In the genomic region with DNA sequence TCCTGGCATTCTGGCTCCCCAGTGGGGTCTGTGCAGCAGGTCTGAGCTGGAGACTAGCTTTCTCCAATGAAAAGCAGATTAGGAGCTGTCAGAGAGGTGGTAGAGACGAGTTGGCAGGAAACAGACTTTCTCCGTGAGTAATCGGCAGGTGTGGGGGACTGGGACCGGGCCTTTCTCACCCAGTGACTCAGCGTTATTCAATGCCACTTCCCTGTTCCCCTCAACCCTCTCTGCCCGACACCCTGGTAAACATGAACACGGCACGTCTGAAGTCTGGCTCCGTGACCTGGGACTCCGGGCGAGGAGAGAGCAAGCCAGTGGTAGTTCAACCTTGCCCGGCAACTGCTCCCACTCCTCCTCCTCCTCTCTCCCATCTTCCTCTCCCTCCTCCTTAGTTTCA, we compare ENCODE assay signal across 9 mouse cellular contexts. TPM values are rescaled to one million over a fixed set of nuclear protein-coding genes. Genes with fewer than 3 reads are reported as not detected.
DNase-seq lines count a peak whose midpoint lies in the region.
"Had no signal": no experiment of that assay in that cellular context is flagged by ENCODE, and none has a peak within 500 bp of the region (broad histone marks: within the 10 kb centered on the region; RNA-seq: fewer than 3 reads in every experiment).

No protein-coding gene starts in this region.

- DNase-seq in adrenal gland, adult 2 months: peak; percentile 27
- no peak for DNase-seq in adrenal gland, postnatal 4 days (ENCODE audit: low spot score in 2 of 2)
- DNase-seq in 416B (ENCODE audit: low read depth): peak; percentile 75
- DNase-seq in heart, postnatal 10 days: peak; percentile 44 to 46
- DNase-seq in lung, postnatal 4 days: peak; percentile 27 to 58
- DNase-seq in T-cell, adult 2 months (ENCODE audit: low spot score): no peak
- no peak for DNase-seq in spleen, postnatal 14 days (ENCODE audit: low spot score in 2 of 2)
- DNase-seq in cerebellum, adult 11 months: no peak

- intact Hi-C loops in heart, postnatal 10 days (cut with DNase I): loop anchor here (5.0 kb wide), 1 partner anchor 55 kb away; no protein-coding TSS in a partner anchor

RNA-seq across cellular contexts. Expression of a gene that starts 33.3 kb away (rescaled TPM):
- 10 to 100 TPM; 18.1 to 26.2 TPM for total RNA-seq in adrenal gland, adult 2 months (2021)
- 83.5 and 101 TPM in 2 replicates for polyA plus RNA-seq in adrenal gland, adult 2 months (2012; rRNA removed)
- 10 to 100 TPM; 16.9 to 21.2 TPM for total RNA-seq in adrenal gland, postnatal 4 days (2021)
- 1 to 10 TPM; 1.3 to 1.4 TPM for total RNA-seq in heart, postnatal 10 days (2021)
- polyA plus RNA-seq: erythroblast, embryonic 14.5 days had no signal

Comparison
In these comparisons a context has a peak if more than half of its experiments do, and no peak if none do; other contexts are left out.
1. DNase-seq: peak in adrenal gland, adult 2 months (single experiment), 416B (single experiment), heart, postnatal 10 days (2 of 2) and lung, postnatal 4 days (2 of 2); none in adrenal gland, postnatal 4 days (0 of 2), T-cell, adult 2 months (single experiment), spleen, postnatal 14 days (0 of 2) and cerebellum, adult 11 months (single experiment).
2. RNA of a gene that starts 33.3 kb away (total RNA-seq): 18.1 to 26.2 TPM in adrenal gland, adult 2 months and 16.9 to 21.2 TPM in adrenal gland, postnatal 4 days; 1.3 to 1.4 TPM in heart, postnatal 10 days; every median in the first group is over 4 times any median in the second.